Mouse (Mus musculus) neural tube, embryonic 11.5 days (tissue): ENCODE measurements around the gene Ptprd. TPM values are rescaled to one million over a fixed set of nuclear protein-coding genes. Genes with fewer than 3 reads are reported as not detected.
A peak's percentile ranks its signal among the peaks of the same experiment; 100 is the strongest.
"Not testable (repeated sequence)": the region's sequence is repeated elsewhere in the genome, so short reads cannot be mapped to it uniquely, and the experiment has no call there.

Experiments used
- ATAC-seq: fragments of 200-750 bp; cut with Nextera tagmentation; 2 replicates; pipeline ENCODE4 v1.8.0; 2017; ENCODE audit warnings: moderate number of reproducible peaks, mild to moderate bottlenecking, moderate TSS enrichment, moderate library complexity; ENCODE audit not compliant: insufficient read depth, low FRiP score, low TSS enrichment
- DNase-seq: peaks from one replicate; pipeline ENCODE4 v3.0.0-alpha.2; 2015; ENCODE audit warnings: low spot score
- H3K27ac ChIP-seq: fragments of 300-500 bp; sonication (generic); 2 replicates; pipeline ENCODE4 v1.5.1; 2014; ENCODE audit warnings: low read depth, mild to moderate bottlenecking, low read length
- H3K27me3 ChIP-seq: fragments of 300-500 bp; sonication (generic); 2 replicates; pipeline ENCODE4 v1.6.1; 2014; ENCODE audit warnings: mild to moderate bottlenecking, low read length, mixed read lengths; ENCODE audit not compliant: control insufficient read depth, insufficient read depth
- H3K36me3 ChIP-seq: fragments of 300-500 bp; sonication (generic); 2 replicates; pipeline ENCODE4 v1.6.1; 2014; ENCODE audit warnings: mild to moderate bottlenecking, low read length, moderate library complexity, mixed read lengths; ENCODE audit not compliant: control insufficient read depth, insufficient read depth
- H3K4me1 ChIP-seq: fragments of 300-500 bp; sonication (generic); 2 replicates; pipeline ENCODE4 v1.6.1; 2014; ENCODE audit warnings: low read length, mixed read lengths; ENCODE audit not compliant: control insufficient read depth, insufficient read depth
- H3K4me2 ChIP-seq: fragments of 300-500 bp; sonication (generic); 2 replicates; pipeline ENCODE4 v1.6.1; 2014; ENCODE audit warnings: low read depth, mild to moderate bottlenecking, moderate library complexity
- H3K4me3 ChIP-seq: fragments of 300-500 bp; sonication (generic); 2 replicates; pipeline ENCODE4 v1.5.1; 2014; ENCODE audit warnings: low read depth, low read length
- H3K9ac ChIP-seq: fragments of 300-500 bp; sonication (generic); 2 replicates; pipeline ENCODE4 v1.6.1; 2014; ENCODE audit warnings: mild to moderate bottlenecking, low read length
- H3K9me3 ChIP-seq: fragments of 300-500 bp; sonication (generic); 2 replicates; pipeline ENCODE4 v1.6.1; 2016; ENCODE audit warnings: low read length; ENCODE audit not compliant: control insufficient read depth
- WGBS: fragments of 180-500 bp; shearing (Covaris S2); extraction: QIAGEN DNeasy Blood & Tissue Kit; methylation state at CpG from one replicate; pipeline ENCODE4 v1.1.7; 2014; 5-methylcytosine and 5-hydroxymethylcytosine counted together
- polyA plus RNA-seq: library from polyadenylated mRNA; unstranded; fragments of >200 nt; fragmentation: Nextera tagmentation; extraction: Ambion mirVana; gene quantifications from 2 replicates; pipeline ENCODE4 v1.2.1, GENCODE M21; 2014

Gene Ptprd
- polyA plus RNA-seq, 1 experiment from 2014 or later: 41.2 TPM

DNA sequence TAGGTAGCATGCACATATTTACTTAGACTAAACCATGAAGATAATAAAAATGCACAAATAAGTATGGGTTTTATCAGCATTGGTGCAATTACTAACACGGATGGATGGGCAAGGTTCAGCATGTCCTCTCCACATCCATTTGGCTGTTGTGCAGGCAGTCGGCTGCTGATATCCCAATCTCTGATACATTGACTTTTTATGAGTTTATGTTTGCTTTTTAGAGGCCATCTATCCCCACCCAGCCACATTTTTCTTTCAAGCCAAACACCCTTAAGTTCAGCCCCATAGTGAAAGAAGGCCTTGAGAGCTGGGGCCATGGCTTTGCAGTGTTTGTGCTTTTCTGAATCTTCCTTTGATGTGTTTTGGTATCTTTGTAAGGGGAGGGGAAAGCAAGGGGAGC lies 2166.1 kb downstream of the Ptprd start:
- H3K4me1 ChIP-seq: no peaks in the 10 kb centered on the region
- H3K9me3 ChIP-seq: no peaks in the 10 kb centered on the region
- no peaks in the 10 kb centered on the region for H3K27me3 ChIP-seq
- no peak overlapping the region for H3K4me3 ChIP-seq
- H3K4me2 ChIP-seq: no peak overlapping the region
- WGBS: 74% methylated on average over 2 of the region's 2 CpGs
- no peak for ATAC-seq
- no peak overlapping the region for H3K9ac ChIP-seq
- no peaks in the 10 kb centered on the region for H3K36me3 ChIP-seq
- H3K27ac ChIP-seq: no peak overlapping the region
- DNase-seq: no peak

DNA sequence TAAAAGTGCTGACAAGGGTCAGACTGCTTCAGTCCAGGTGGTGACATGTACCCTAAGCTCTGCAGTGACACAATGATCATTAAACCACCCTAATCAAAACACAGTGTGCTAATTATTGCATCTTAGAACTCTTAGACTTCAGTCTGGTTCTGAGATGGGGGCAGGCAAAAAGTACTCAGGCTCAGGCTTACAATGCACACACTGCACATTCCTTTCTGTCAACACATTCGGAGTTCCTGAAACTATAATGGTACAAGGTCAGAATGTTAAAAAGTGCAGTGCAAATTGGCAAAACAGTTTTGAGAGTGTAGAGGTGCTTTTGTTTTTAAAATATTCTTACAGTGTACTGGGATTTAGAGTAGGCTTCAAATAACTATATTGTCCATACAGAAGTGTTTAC lies 2167.0 kb downstream of the Ptprd start:
- Histone ChIP-seq H3K9me3 (no peaks in the 10 kb centered on the region), H3K9ac (no peak overlapping the region), H3K27me3 (no peaks in the 10 kb centered on the region), H3K27ac (no peak overlapping the region), H3K36me3 (no peaks in the 10 kb centered on the region), H3K4me1 (no peaks in the 10 kb centered on the region), H3K4me3 (no peak overlapping the region), H3K4me2 (no peak overlapping the region)
- WGBS: 74% methylated on average over 1 of the region's 1 CpGs
- ATAC-seq: no peak
- no peak for DNase-seq

DNA sequence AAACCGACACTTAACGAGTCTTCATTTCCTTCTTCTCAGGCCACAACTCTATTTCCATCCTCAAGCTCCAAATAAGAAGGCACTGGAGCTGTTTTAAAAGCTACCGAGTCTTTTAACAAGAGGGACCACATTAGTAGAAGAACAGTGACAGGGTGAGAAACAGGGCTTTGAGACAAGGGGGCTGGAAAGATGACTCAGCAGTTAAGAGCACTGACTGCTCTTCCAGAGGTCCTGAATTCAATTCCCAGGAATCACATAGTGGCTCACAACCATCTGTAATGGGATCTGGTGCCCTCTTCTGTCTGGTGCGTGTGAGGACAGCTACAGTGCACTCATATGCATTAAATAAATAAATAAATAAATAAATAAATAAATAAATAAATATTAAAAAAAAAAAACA lies 2174.6 kb downstream of the Ptprd start:
- DNase-seq, H3K4me1 ChIP-seq, H3K4me2 ChIP-seq, ATAC-seq, H3K4me3 ChIP-seq, H3K27me3 ChIP-seq, H3K27ac ChIP-seq, H3K9me3 ChIP-seq, H3K36me3 ChIP-seq, H3K9ac ChIP-seq: not testable (repeated sequence)
- 78% methylated on average over 4 of the region's 4 CpGs for WGBS

DNA sequence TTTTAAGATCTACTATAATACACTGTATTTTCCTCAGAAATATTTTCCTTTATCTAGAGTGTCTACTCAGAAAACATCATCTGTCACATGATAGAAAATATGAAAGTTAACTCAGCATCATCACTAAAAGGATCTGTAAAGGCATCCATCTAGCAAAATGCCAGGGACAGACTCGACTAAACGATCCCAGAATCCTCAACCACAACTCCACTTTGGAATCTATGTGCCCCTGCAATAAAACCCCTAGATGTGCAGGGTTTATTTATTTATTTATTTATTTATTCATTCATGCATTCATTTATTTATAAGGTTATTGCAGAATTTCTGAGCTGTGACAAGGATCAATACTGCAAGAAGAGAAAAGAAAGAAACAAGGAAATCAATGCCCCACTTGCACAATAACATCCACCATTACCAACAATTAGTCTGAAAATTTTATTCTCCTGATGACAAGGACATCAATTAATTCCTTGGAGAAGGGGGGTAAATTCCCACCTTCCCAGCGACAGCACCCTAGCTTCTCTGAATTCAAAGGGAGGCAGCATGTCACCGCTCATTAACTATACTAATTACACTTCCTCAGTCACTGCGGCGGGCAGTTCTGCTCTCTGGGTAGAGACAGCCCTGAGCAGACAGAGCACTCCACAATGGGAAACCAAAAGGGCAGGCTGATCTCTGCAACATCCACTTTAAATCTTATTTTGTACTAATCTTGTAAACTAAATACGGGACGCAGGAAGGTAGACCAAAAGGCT lies 2186.0 kb downstream of the Ptprd start:
- Histone ChIP-seq H3K9me3 (no peaks in the 10 kb centered on the region), H3K4me1 (no peaks in the 10 kb centered on the region), H3K9ac (no peak overlapping the region), H3K36me3 (no peaks in the 10 kb centered on the region), H3K4me3 (no peak overlapping the region), H3K27ac (no peak overlapping the region), H3K27me3 (no peaks in the 10 kb centered on the region), H3K4me2 (no peak overlapping the region)
- ATAC-seq (peak; percentile 69; the same call in 1 of the 2 replicates), DNase-seq (no peak)
- 52% methylated on average over 8 of the region's 8 CpGs for WGBS

DNA sequence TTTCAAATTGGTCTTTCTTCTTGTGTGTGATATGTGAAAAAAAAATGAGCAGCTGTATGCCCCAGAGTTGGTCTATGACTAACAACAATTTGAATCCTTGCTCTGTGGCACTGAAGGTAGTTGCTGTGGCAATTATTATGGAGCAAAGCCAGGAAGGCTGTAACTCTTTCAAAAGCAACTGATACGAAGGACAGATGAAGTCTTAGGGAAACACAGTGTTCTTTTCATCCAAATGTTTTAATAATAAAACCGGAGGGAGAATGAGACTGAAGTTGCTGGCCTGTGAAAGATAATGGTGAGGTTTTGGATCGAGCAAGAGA lies 2187.3 kb downstream of the Ptprd start:
- ATAC-seq (no peak), DNase-seq (no peak)
- no peak overlapping the region for H3K27ac ChIP-seq
- H3K9me3 ChIP-seq: no peaks in the 10 kb centered on the region
- 83% methylated on average over 3 of the region's 3 CpGs for WGBS
- H3K36me3 ChIP-seq: no peaks in the 10 kb centered on the region
- no peak overlapping the region for H3K9ac ChIP-seq
- H3K27me3 ChIP-seq: no peaks in the 10 kb centered on the region
- H3K4me1 ChIP-seq: no peaks in the 10 kb centered on the region
- no peak overlapping the region for H3K4me2 ChIP-seq
- no peak overlapping the region for H3K4me3 ChIP-seq

DNA sequence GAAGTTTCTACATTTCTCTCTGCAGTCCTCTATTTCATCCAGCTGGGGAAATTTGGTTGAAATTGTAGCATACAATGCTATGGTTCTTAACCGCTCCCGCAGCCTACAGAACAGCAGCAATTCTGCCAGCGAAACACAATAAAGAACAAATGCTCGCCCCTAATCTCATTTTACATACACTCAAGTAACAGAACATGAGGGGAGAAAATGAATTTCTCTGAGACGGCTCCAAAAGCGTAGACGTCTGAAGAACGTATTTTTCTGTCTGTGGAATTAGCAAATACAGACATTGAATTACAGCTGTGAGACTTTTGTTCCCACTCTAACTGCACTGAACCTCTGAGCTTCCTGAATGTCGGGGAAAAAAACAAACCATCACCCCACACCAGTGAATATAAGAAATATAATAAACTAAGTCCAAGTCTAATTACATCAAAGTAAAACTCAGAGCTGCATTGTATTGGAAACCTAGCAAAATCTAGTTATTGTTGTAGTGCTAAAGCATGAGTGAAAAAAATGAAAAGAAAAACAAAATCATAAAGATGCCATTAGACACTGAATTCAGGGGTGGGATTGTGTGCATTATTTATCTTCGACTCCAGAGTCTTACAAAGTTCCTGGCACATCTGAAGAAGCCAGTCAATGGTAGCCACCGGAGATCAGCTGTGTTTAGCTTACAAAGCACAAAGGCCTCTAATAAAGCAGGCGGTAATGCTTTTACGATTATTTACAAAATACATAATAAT lies 2187.8 kb downstream of the Ptprd start:
- 82% methylated on average over 13 of the region's 13 CpGs for WGBS
- DNase-seq: no peak
- no peak for ATAC-seq

DNA sequence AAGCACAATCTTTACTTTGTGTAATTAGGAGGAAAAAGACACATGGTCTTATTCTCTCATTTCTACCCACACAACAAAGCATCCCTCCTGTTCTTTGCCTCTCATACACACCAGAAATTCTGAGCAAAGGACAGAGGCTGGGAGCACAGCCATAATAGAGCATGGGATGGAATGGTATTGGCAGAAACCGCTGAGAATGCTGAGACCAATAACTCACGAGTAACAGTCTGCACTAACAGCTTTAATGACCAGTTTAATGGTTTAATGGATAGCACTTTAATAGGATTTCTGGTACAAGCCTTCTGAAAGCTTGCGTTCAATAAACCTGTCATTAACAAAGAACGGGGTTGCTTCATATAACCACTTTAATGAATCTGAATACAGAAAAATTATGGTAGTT lies 2190.1 kb downstream of the Ptprd start:
- Histone ChIP-seq H3K27me3 (no peaks in the 10 kb centered on the region), H3K4me2 (no peak overlapping the region), H3K9me3 (no peaks in the 10 kb centered on the region), H3K9ac (no peak overlapping the region), H3K27ac (0 out of 2 replicates have a peak overlapping the region, but pooled peaks have one; percentile 3), H3K4me1 (no peaks in the 10 kb centered on the region), H3K36me3 (no peaks in the 10 kb centered on the region), H3K4me3 (no peak overlapping the region)
- ATAC-seq (no peak), DNase-seq (no peak)
- WGBS: 46% methylated on average over 4 of the region's 4 CpGs

More for the DNA sequence above, 2187.8 kb downstream of the Ptprd start:
- Histone ChIP-seq H3K4me1 (no peaks in the 10 kb centered on the region), H3K9me3 (no peaks in the 10 kb centered on the region), H3K9ac (no peak overlapping the region), H3K4me3 (no peak overlapping the region), H3K4me2 (no peak overlapping the region), H3K36me3 (no peaks in the 10 kb centered on the region), H3K27me3 (no peaks in the 10 kb centered on the region), H3K27ac (no peak overlapping the region)

DNA sequence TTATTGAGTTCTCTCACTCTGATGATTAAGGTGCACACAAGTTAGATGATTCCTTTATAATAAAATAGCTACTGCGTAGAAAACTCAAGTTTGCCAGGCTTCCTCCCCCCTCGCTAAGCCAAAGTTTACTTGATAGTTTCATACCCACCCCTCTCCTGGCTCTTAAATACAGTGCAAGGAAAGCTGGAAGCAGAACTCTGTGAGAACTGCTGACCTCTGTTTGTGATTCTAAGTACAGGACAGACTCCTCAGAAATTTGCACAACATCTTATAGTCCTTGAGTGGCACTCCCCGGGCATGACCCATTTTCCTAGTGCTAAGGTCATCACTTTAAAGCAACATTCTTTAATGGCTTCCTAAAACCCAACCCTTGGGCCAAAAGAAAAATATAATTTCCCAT lies 2196.7 kb downstream of the Ptprd start:
- Histone ChIP-seq H3K36me3 (no peaks in the 10 kb centered on the region), H3K9ac (no peak overlapping the region), H3K4me1 (no peaks in the 10 kb centered on the region), H3K4me2 (no peak overlapping the region), H3K27me3 (no peaks in the 10 kb centered on the region), H3K4me3 (no peak overlapping the region), H3K9me3 (no peaks in the 10 kb centered on the region), H3K27ac (no peak overlapping the region)
- 89% methylated on average over 3 of the region's 3 CpGs for WGBS
- DNase-seq (no peak), ATAC-seq (no peak)
